Mouse (Mus musculus): ENCODE results near the gene Nmt1.

DNA sequence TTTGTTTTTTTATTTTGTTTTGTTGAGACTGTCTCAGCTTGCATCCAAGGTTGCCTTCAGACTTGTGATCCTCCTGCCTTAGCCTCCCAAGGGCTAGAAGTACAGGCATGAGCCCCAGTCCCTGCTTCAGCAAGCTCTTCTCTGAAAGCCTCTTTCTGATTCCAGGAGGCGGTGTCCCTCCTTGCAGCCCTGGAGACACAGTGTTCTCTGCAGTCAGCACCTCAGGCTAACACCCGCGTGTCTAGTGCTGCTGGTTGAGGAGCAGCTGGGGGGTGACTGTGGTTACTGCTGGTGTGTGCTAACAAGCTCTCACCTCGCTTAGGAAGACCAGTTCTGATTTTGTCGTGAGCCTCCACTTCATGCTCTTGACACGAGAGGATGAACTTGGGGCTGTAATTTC lies 7.0 kb downstream of the Nmt1 start:
- TF ChIP-seq POLR2A (IDR thresholded peaks at IDR 0.05; ENCODE audit: extremely low read depth, insufficient read depth, low read length) (no peak), CTCF (IDR thresholded peaks at IDR 0.05; ENCODE audit: extremely low read depth, insufficient read depth, low read length) (no peak)
